Mouse (Mus musculus) heart, adult 18-20 months (tissue): ENCODE measurements at regions not wholly inside any gene's neighbourhood (a gene's known extent, or its start where the extent isn't known, plus 50 kb on each side); places are given as distances from the start of the nearest gene placed in this dataset.

Experiments used
- DNase-seq, 2 experiments: peaks; one replicate each; pipeline ENCODE4 v3.0.0; 2021 to 2022; ENCODE audit warnings: mixed read lengths in 1 of 2

DNA sequence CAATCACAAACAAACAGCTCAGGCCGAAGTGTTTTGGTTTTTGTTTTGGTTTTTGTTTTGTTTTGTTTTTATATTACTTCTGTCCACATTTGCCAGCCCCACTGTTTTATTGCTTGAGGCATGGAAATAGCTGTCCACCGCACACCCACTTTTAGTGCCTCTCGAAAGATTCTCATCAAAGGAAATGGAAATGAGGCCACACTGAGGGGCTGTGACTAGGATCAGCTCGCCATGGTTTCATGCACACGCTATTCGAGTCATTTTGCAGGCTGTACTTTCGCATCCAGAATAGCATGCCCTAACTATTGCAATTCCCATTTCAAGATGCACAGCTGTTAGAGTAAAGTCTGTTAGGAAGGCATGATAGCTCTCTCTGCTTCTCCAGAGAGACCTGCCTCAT lies 1543.4 kb upstream of the Tenm3 start:
- DNase-seq: no peak

DNA sequence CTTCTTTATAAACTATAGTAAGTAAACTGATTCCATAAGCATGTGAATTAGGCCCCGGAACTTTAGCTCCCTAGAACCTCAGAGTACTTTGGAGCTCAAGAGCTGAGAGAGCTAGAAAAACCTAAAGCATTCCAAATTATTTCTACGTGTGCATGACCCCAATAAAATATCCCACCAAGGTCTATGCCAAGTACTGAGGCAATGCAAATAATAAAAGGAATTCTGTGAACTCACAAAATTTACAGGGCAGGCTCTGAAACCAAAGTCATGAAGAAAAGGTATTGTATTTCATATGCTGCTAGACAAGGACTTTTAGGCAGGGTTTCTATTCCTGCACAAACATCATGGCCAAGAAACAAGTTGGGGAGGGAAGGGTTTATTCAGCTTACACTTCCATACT lies 1539.9 kb upstream of the Tenm3 start:
- DNase-seq: no peak

DNA sequence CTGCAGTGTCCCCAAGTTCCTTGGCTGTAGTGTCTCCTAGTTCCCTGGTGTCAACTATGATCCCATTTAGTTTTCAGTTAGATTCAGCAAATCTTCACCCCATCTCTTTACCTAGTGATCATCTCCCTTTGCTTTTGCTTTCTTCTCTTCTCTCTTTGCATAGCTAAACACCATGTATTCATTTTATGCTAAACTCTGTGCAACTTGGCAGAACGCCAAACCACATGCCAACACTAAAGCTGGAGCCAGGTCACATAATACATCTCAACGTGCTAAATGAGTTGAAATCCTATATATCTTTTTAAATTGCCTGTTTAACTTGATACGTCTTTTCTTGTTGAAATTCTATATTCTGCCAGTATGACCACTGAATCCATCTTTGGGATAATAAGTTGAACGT lies 1536.0 kb upstream of the Tenm3 start:
- DNase-seq: no peak

DNA sequence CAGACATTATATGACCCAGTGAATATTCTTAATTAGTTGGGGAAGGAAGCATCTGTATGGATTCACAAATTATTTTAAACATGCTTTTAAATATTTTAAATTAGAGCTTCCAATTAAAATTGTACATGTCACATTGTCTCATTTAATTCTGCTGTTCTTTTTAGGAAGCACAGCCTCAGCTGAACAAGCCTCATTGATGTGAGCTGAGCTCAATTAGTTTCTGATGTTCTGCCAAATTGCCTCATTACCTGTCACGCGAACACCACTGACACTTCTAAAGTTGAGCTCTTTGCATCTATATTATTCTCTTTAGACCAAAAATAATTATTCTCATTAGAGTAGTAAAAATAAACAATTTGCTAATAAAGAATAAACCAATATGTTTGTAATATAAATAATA lies 1530.0 kb upstream of the Tenm3 start:
- no peak for DNase-seq

DNA sequence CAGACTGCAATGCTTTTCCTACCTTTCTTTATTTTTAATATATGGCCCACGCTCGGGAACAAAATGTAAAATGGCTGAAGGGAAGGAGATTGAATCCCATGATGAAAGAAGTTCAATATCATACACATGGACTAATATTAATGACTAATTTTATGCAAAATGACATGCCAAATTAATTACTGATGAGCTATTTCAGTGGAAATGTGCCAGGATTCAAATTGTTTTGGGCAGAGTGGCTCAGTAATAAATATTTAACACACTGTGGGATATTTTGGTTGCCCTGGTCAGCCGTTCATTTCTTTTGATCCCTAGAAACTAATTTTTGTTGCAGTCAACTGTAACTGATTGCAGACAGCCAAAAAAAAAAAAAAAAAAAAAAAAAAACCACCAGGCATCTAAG lies 1482.7 kb upstream of the Tenm3 start:
- DNase-seq: no peak

DNA sequence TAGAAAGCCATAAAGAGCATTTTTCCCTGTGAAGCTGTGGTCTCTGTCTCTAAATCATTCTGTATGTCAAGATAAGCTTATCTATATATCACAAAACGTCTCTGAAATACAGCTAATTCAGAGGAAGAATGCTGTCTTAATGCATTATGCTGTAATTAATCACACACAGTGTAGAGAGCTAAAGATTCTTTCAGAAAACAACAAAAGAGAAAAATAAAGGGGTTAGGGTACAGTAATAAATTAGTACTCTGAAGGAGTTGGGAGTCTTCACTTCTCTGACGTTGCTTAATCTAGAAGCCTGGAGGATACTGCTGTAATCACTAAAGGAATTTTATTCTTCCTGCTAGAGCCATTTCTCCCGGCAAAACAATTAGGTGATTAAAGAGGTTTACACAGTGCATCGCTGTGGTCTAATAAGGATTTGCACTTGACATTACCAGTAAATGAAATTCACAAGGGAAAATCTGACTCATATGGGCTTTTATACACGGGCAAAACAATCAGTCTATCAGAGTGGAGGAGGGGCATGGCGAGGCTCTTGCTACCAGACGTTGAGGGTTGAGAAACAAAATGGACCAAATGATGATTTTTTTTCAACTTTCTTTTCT lies 1477.7 kb upstream of the Tenm3 start:
- no peak for DNase-seq

DNA sequence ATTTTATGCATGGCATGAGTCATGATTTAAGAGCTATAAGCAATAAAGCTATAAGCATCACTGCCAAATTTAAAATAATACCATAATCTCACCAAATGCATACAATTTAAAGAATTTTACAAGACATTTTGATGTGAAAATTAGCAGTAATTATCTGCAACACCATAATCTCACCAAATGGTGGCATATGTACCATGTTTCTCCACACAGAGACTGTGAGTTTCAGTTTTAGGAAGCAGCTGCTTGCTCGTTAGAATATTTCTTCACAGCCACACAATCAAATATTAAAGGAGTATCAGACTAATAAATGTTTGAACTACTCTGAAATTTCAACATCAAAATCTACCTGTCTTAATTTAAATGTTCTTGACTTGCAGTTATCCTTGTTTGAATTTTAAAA lies 1472.9 kb upstream of the Tenm3 start:
- DNase-seq: no peak

DNA sequence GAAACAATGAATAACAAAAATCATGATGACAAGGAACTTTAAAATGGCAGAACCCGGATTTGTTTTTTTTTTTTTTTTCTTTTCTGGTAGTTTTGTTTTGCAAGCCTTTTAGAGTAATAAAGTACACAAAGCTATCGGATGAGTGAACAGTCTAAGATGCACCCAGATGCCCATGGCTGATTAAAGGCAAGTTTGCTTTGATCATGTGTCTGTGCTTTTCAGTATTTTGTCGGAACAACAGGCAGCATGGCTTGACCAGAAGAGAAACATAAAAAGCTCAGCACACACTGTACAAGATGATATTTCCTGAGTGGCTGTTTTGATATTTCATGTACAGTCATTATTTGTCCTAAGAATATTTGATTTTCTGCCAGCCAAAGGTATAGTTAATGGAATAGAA lies 1466.6 kb upstream of the Tenm3 start:
- DNase-seq: no peak

DNA sequence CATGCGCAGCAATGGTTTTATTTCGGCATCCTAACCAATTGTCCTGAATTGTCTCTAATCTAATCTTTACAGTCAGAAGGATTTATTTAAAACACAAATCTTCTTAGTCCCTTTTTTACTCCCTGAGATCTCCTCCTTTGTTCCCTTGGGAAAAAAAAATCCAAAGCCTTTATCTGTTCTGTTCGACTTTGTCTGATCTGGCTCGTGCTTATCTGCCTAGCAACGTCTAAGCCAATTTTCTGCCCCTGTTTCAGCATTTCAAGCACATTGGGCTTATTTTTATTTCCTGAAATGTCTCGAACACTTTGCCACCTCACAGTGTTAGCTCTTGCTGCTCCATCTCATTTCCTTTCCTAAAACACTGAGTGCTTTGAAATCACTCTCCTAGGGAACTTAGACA lies 1456.6 kb upstream of the Tenm3 start:
- DNase-seq: no peak

DNA sequence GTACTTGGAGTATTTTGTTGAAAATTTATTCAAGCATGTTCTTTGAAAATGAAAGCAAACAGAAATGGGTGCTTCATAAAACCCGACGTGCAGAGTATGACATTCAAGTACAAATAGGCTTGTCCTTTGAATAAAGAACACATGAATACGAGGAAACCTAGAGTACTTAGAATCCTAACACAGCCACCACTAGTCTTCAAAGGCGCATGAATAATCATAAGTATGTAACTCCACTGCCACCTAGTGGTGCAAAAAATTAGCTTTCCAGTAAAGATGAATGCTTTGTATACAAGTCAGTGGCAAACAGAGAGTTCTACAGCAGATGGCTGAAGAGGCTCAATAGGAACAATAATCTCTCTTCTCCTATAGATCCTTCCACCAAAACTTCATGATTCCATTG lies 1449.8 kb upstream of the Tenm3 start:
- DNase-seq: peak; percentile 4 to 48

DNA sequence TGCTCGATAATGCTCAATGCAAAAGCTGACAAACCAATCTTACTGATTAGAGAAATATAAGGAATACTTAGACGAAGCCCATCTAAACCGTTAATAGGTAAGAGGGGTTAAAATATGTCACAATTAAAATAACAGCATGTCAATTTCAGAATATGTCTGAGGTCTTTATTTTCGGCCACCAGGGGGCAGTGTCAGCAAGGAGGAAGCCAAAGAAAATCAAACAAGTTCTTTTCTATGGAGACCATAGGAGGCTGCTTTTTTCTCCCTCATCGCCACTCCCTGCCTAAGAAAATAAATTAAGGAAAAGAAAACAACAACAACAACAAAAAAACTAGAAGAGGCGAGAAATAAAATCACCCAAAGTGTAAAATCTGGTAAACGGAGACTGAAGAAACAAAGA lies 1448.4 kb upstream of the Tenm3 start:
- DNase-seq: peak in 1 of 2 experiments; percentile 36

DNA sequence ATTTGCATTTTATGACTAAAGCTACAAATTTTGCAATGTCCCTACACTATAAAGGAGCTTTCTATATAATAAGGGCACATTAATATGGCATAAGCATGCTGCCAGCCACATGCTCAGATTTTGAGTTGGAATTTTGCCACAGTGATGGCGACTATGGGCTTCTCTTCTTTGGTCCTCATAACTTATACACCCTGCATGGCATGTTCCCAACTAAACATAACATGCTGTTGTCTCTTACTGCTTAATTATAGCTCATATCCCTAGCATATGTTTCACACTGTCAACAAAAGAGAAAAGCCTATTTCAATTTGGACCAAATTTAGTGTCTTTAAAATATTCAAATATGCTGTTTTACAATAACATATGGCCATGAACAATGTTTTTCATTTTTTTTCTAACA lies 1432.6 kb upstream of the Tenm3 start:
- DNase-seq: no peak

DNA sequence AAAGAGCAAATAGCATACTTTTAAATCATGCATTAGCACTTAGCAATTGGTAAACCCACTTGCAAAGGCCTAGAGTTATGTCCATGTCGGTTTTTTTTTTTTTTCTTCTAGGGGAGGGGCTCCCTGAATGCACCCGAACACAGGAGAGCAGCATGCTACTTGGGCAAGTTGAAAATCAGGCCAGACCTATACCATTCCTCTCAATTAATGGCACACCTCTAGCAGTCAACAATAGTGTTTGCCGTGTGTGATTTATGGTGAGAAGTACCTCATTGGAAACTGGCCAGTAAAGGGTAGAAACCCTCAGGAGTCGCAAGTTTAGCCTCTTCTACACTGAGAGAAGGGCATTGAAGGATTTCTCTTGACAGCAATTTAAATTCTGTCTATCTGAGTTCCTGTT lies 1421.0 kb upstream of the Tenm3 start:
- no peak for DNase-seq
